Mouse (Mus musculus): ENCODE results near the gene Cyp4f18. TPM values are rescaled to one million over a fixed set of nuclear protein-coding genes. Genes with fewer than 3 reads are reported as not detected.
"Not testable (repeated sequence)": the region's sequence is repeated elsewhere in the genome, so short reads cannot be mapped to it uniquely, and the experiment has no call there.

Gene Cyp4f18
- total RNA-seq, 2 experiments from 2014 or later = not detected

DNA sequence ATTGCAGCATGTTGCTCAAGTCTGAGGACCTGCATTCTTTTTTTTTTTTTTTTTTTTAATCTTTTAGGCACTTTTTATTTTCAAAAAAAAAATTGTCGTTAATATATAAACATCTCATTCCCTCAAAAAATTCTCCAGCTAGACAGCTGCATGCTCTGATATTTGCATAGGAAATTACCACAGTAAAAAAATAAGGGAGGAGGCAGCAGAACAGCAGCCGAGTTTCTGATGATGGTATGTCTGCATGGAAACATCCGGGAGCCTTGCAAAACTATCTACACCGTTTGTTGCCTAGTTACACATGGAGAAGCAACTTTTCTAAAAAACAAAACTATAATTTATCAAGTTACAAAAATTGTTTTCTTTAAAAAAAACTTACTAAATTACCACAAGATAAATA, 28.0 kb downstream of the Cyp4f18 start:
- DNase-seq (ENCODE audit: low spot score in 2 of 2) = no peak

DNA sequence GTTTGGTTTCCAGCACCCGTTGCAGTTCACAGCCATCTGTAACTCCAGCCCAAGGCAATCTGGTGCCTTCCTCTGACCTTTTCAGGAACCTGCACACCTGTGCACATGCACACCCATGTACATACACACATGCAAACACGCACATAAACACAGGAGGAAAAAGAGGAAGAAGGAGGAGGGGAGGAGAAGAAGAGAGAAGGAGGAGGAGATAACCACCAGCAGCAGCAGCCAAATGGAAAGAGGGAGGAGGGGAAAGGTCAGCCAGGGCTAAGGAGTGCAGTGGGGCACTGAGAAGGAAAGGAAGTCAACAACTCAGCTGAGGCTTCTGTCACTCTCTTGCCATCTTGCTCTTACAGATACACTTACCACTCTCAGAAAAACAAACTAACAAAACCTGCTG, 28.4 kb downstream of the Cyp4f18 start:
- DNase-seq (ENCODE audit: low spot score in 2 of 2) = no peak

DNA sequence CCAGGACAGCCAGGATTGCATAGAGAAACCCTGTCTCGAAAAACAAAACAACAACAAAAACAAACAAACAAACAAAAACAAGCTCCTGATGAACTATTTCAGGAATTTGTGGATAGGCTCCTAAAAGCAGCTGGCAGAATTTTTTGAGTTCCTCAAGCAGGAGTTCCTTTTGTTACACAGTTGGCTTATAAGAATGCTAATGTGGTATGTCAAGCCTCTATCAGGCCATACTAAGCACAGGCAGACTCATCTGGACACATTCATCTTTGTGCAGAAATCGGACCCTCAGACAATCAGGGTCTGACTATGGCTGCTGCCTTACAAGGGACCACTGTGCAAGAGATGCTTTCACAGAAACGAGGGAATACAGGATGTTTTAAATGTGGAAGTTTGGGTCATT, 35.2 kb downstream of the Cyp4f18 start:
- DNase-seq (ENCODE audit: low spot score in 2 of 2) = no peak

DNA sequence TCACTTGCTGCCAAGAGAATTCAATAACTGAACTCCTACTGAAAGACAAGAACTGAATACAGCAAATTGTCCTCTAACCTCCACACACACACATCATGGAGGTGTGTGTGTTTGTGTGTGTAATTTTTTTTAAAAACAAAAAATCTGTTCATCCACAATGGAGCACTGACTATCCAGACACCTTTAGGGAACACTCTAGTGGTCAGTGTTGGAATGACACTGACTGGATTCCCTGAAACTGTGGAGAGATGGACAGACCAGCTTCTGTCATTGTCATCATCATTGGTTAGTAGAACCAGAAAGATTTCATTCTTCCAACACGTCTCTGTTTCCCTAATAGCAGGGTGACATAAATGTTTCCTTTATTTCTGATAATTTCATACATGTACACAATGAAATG, 37.5 kb downstream of the Cyp4f18 start:
- no peak for DNase-seq (ENCODE audit: low spot score in 2 of 2)

DNA sequence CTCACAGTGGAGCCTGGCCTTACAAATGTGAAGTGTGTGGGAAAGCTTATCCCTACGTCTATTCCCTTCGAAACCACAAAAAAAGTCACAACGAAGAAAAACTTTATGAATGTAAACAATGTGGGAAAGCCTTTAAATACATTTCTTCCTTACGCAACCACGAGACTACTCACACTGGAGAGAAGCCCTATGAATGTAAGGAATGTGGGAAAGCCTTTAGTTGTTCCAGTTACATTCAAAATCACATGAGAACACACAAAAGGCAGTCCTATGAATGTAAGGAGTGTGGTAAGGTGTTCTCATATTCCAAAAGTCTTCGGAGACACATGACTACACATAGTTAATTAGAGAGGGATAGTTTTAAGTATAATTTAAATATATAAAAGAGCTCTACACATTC, 40.8 kb downstream of the Cyp4f18 start:
- DNase-seq (ENCODE audit: low spot score in 2 of 2) = no peak

DNA sequence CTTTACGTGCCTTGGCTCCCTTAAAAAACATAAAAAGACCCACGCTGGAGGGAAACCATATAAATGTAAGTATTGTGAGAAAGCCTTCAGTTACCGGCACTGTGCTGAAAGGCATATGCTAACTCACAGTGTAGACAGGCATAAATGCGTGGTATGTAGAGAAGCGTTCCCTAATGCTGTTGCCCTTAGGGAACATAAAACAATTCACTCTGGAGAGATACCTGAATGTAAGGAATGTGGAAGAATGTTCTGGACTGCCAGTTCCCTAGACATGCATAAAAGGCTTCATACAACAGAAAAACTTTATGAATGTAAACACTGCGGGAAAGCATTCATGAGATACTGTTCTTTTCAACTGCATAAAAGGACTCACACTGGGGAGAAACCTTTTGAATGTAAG, 41.3 kb downstream of the Cyp4f18 start:
- DNase-seq (ENCODE audit: low spot score in 2 of 2) = no peak

DNA sequence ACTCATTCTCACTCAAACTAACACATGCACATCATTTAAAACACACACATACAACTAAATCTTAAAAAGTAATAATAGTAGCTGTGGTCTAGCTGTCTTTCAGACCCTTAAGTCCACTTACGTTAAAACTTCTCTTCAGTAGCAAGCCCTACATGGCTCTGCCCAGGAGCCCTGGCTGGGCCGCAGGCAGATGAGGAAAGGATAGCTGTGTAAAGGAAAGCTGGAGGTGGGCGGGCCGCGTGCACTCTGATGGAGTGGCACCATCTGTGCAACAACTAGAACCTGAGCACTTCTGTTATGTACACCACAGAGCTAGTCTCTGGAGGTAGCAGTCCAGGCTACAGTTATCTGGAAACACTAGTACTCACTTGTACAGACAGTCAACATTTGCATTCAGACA, 42.2 kb downstream of the Cyp4f18 start:
- no peak for DNase-seq (ENCODE audit: low spot score in 2 of 2)

DNA sequence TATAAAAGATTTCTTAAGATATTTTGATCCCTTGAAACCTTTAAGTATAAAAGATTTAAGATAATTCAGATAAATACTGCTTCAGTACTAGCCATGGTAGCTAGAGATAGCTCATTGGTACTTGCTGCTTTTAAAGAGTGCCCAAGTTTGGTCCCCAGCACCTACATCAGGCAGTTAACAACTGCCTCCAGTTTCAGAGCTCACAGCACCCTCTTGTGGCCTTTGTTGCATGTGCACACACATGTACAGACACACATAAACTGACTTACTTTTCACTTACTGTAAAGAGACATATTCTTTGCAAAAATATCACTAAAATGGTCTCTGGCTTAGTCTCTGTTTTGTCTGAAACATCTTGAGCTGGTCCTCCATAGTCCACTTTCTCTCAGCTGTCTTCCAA, 43.0 kb downstream of the Cyp4f18 start:
- no peak for DNase-seq (ENCODE audit: low spot score in 2 of 2)

DNA sequence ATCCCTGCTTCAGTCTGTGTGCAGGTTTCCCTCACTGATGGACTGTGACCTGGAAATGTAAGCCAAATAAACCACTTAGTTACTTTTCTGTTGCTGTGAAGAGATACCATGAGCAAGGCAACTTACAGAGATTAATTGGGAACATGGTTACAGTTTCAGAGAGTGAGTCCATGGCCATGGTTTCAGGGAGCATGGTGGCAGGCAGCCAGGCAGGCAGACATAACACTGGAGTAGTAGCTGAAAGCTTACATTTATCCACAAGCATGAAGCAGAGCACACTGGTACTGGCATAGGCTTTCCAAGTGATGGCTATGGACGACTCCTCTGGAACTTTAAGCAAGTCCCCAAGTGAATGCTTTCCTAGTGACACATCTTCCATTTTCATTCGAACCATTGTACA, 44.3 kb downstream of the Cyp4f18 start:
- no peak for DNase-seq (ENCODE audit: low spot score in 2 of 2)

DNA sequence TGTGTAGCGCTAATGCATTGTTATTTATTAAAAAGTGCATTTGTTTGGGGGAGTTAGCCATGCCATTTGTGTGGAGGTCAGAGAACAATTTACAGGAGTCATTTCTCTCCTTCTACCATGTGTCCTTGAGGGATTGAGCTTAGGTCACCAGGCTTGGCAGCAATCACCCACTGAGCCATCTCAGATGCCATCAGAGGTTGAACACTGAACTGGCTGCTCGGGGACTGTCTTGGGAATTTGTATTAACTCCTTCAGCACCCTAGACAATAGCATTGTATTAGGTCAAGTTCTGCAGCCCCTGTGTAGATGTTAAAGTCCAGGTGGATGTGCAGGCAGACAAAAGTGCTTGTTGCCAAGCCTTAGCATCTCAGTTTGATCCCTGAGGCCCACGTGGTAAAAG, 45.4 kb downstream of the Cyp4f18 start:
- no peak for DNase-seq (ENCODE audit: low spot score in 2 of 2)

DNA sequence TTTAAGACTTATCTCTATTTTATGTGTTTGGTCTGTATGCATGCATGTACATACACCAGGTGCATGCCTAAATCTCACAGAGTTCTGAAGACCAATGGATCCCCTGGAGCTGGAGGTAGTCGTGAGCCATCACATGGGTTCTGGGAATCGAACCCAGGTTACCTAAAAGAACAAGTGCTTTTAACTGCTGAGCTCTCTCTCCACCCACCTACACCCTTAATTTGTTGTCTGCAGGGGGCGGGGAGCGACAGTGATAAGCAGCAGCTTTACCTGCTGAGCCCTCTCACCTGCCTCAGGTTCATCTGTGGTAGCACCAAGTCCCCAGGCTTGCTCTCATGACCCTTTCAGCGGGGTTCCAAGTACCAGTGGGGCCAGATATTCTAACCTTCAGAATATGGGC, 47.6 kb downstream of the Cyp4f18 start:
- DNase-seq (ENCODE audit: low spot score in 2 of 2) = no peak

DNA sequence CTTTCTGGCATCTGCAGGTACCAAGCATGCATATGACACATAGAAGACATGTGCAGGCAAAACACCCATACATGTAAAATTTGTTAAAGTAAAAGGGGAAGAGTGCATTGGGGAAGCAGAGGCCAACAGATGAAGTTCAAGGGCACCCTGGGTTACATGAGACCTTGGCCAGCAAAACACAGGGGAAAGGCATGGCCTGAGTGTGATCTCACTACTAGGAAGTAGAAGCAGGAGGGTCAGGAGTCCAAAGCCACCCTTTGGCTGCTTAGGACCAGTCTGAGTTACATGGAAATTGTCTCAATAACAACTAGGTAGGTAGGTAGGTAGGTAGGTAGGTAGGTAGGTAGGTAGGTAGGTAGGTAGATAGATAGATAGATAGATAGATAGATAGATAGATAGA, 48.9 kb downstream of the Cyp4f18 start:
- DNase-seq (ENCODE audit: low spot score in 2 of 2) = no peak

DNA sequence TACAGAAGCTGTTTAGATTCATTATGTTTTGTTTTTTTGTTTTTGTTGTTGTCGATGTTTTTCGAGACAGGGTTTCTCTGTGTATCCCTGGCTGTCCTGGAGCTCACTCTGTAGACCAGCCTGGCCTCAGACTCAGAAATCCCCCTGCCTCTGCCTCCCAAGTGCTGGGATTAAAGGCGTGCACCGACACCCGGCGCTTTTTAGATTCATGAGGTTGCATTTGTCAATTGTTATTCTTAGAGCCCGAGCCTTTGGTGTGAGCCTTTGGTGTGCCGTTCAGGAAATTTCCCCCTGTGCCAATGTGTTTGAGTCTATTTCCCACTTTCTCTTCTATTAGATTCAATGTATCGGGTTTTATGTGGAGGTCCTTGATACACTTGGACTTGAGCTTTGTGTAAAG, 54.8 kb downstream of the Cyp4f18 start:
- DNase-seq (ENCODE audit: low spot score in 2 of 2) = no peak

DNA sequence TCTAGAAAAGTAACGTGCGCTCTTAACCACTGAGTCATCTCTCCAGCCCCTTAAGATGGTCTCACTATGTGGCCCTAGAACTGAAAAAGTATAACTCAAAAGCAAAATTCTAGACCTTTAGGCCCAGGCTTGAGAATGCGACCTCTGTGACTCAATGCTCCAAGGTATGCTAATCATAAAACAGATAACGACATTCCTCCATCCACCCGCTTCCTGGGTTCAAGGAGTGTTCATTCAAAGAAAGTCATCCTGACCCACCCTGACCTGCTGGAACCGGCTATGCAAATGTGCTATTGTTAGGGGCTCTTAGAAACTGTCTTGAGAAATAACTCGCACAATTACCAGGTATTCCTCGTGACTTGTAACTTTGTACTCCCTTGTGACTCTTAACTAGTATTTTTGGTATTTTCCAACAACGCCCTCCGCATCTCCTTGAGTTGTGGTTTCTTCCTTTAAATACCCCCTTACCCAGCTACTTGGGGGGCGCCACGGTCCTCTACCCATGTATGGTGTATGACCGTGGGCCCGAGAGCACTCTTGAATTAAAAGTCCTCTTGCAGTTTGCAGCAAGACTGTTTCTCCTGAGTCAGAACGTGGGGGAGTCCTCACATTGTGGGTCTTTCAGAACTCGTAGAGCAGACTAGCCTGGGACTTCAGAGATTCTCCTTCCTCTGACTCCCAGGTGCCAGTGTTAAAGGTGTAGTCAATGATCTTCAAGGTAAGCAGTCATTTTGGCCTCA, 56.3 kb downstream of the Cyp4f18 start:
- DNase-seq (ENCODE audit: low spot score in 2 of 2) = not testable (repeated sequence)

DNA sequence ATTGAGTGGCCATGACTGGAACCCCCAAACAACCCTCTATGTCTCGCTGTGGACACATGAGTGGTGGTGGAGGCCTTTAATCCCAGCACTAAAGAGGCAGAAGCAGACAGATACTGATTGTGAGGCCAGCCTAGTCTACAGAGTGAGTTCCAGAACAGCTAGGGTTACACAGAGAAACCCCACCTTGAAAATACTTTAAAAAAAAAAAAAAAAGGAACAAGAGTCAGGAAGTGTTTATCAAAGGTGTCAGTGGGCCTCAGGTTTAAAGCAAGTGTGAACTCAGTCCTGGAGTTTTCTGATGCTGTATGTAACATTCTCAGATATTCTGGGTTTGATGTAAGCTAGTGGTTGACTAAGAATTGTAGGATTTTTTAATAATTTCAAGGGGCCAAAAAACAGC, 56.9 kb downstream of the Cyp4f18 start:
- DNase-seq (ENCODE audit: low spot score in 2 of 2) = no peak

DNA sequence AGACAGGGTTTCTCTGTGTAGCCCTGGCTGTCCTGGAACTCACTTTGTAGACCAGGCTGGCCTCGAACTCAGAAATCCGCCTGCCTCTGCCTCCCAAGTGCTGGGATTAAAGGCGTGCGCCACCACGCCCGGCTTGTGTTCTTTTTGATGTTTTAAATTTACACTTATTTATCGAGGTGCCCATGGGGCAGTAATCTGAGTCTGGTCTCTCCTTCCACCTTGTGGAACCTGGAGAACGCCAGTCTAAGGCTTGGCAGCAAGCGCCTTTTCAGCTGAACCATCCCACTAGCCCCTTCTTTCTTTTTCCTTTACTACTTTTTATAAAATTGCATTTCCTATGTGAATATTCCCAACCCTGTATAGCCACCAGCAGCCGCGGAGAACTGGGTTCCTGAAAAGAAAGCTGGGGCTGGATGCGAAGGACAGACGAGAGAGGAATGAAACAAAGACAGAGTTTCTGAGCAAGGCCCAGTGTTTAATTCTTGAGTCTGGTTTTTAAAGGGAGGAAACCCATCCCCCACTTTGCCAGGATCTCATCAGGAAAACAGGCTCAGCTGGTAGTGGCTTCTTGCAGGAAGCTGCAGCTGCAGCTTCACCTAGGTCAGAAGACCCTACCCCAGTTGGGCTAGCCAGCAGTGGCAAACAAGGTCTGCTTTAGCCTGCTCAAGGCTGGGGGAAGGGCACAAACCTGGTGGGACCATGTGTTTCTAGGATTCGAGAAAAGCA, 57.8 kb downstream of the Cyp4f18 start:
- peak in 1 of 2 experiments; percentile 6 for DNase-seq (ENCODE audit: low spot score in 2 of 2)

DNA sequence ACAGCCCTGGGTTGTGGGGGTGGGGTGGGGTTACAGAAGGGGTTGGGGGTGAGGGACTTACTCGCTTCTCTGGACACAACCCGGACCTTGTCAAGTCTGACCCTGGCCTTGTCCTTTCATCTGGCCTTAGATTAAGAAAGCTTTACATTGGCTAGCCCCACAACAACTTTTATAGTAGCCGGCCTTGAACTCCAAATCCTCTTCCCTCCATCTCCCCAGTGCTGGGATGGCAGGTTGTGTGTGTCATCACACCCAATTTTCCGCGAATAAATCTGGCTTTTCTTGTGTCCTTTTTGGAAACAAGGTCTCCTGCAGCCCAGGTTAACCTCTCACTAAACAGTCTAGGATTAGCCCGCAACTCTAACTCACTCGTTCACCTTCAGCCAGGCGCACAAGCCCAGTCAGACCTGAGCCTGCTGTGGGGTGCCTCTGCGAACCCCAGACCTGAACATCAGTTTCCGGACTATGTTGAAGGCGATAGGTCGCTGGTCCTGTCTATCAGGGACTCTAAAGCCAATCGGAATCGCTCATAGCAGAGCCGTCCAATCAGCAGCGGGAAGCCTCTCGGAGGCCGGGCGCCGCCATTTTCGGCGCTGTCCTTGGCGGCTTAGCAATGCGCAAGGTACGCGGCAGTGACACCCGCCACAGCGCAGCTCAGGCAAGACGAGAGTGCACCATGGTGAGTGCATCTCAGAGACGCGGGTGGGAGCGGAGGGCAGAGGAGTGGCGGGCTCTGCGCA, 58.8 kb downstream of the Cyp4f18 start, which contains the start of gene Zfp961:
Gene Zfp961 (plus strand): TSS at position 557 of the 740 bp plus-strand sequence.
- peak; percentile 97 to 99 for DNase-seq (ENCODE audit: low spot score in 2 of 2)

DNA sequence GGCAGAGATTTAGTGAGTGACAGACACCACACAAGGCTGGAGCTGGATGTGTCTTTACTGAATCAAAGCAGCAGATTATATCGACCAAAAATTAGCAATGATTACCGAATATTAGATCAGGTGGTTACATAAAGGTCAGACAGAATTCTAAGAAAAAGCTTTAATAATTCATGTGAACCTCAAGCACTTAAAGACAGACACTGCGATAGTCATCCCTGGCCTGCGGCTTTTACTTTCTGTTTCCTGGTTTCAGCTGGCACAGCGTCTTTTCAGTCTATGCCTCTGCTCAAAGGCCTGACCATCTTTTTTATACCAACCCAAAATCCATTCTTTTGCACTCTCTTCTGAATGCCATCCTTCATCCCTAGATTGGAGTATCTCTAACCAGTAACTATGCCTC, 60.8 kb downstream of the Cyp4f18 start:
- DNase-seq (ENCODE audit: low spot score in 2 of 2) = no peak

DNA sequence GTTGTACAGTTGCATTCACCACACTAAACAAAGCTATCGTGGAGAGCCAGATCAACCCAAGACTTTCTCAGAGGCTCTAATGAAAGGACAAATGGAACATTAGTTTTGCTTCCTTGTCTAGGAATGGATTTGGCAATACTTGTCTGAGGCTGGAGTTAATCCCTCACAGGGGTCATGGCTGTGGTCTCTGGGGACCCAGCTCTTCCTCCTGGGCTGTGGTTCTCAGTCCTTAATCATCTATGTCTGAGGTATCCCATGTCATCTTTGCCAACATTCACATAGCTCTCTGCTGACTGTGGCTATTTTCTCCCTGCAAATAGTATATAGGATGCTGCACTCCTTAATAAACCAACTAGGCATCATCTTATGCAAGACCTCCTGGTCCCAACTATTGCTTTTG, 67.7 kb downstream of the Cyp4f18 start:
- no peak for DNase-seq (ENCODE audit: low spot score in 2 of 2)

DNA sequence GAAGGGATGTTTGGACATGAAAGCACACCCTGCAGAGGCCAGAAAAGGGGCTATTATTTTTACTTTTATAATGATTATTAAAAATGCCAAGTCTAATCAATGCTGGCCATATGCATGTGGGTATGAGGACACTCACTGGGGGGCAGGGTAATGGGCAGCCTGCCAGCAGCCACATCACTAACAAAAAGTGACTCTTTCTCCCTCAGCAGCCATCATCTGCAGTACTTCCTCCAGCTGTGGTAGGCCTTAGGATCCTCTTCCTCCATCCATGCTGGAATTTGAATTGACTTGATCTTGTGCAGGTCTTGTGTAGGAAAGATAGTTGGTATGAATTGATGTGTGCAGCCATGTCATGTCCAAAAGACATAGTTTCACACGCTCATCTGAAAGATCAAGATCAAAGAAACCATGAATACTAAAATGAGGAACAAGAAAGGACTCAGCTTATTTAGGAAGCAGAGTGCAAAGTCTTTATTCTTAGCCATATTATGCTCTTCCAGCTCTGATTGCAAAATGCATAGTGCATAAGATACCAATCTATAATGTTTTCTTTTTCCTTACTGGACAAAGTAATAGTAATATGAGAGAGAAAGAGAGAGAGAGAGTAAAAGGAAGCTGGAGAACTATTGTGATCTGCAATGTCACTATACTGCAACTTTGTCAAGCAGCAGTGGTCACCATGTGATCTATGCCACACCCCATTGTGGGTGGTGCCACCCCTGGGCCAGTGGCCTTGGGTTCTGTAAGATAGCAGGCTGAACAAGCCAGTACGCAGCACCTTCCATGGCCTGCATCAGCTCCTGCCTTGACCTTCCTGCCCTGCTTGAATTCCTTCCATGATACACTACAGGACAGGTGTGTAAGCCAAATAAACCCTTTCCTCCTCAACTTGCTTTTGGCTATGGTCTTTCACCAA, 68.9 kb downstream of the Cyp4f18 start:
- DNase-seq (ENCODE audit: low spot score in 2 of 2) = no peak

All from layer of hippocampus, adult 18-20 months (tissue).